Mouse (Mus musculus): ENCODE measurements around the gene Adarb2. TPM values are rescaled to one million over a fixed set of nuclear protein-coding genes. Genes with fewer than 3 reads are reported as not detected.

The Adarb2 gene
- total RNA-seq, 2 experiments from 2014 or later: 0.04 TPM; not detected in 1

- no peak for ATAC-seq (ENCODE audit: poor library complexity, severe bottlenecking)
Measured at GRCm38 (mm10) chr13:8481347-8481746, 278.7 kb downstream of the Adarb2 start.

GRCm38 (mm10) chr13:8484592-8485272 is 282.1 kb downstream of the Adarb2 start:
- no peak for ATAC-seq (ENCODE audit: poor library complexity, severe bottlenecking)

GRCm38 (mm10) chr13:8487756-8488434 is 285.2 kb downstream of the Adarb2 start:
- no peak for ATAC-seq (ENCODE audit: poor library complexity, severe bottlenecking)

- ATAC-seq (ENCODE audit: poor library complexity, severe bottlenecking): no peak
Measured at GRCm38 (mm10) chr13:8493363-8493762, 290.7 kb downstream of the Adarb2 start.

- no peak for ATAC-seq (ENCODE audit: poor library complexity, severe bottlenecking)
Measured at GRCm38 (mm10) chr13:8499551-8499950, 296.9 kb downstream of the Adarb2 start.

- no peak for ATAC-seq (ENCODE audit: poor library complexity, severe bottlenecking)
Measured at GRCm38 (mm10) chr13:8511069-8511817, 308.6 kb downstream of the Adarb2 start.

GRCm38 (mm10) chr13:8515979-8516715 is 313.5 kb downstream of the Adarb2 start:
- no peak for ATAC-seq (ENCODE audit: poor library complexity, severe bottlenecking)

GRCm38 (mm10) chr13:8519204-8519603 is 316.5 kb downstream of the Adarb2 start:
- ATAC-seq (ENCODE audit: poor library complexity, severe bottlenecking): no peak

GRCm38 (mm10) chr13:8525748-8526631 is 323.3 kb downstream of the Adarb2 start:
- ATAC-seq (ENCODE audit: poor library complexity, severe bottlenecking): no peak

- no peak for ATAC-seq (ENCODE audit: poor library complexity, severe bottlenecking)
Measured at GRCm38 (mm10) chr13:8534265-8535113, 331.8 kb downstream of the Adarb2 start.

- ATAC-seq (ENCODE audit: poor library complexity, severe bottlenecking): no peak
Measured at GRCm38 (mm10) chr13:8538481-8538880, 335.8 kb downstream of the Adarb2 start.

- ATAC-seq (ENCODE audit: poor library complexity, severe bottlenecking): no peak
Measured at GRCm38 (mm10) chr13:8538896-8539295, 336.2 kb downstream of the Adarb2 start.

- ATAC-seq (ENCODE audit: poor library complexity, severe bottlenecking): no peak
Measured at GRCm38 (mm10) chr13:8542684-8543083, 340.0 kb downstream of the Adarb2 start.

- no peak for ATAC-seq (ENCODE audit: poor library complexity, severe bottlenecking)
Measured at GRCm38 (mm10) chr13:8552242-8552641, 349.6 kb downstream of the Adarb2 start.

GRCm38 (mm10) chr13:8557784-8558183 is 355.1 kb downstream of the Adarb2 start:
- no peak for ATAC-seq (ENCODE audit: poor library complexity, severe bottlenecking)

GRCm38 (mm10) chr13:8560485-8560884 is 357.8 kb downstream of the Adarb2 start:
- no peak for ATAC-seq (ENCODE audit: poor library complexity, severe bottlenecking)

- no peak for ATAC-seq (ENCODE audit: poor library complexity, severe bottlenecking)
Measured at GRCm38 (mm10) chr13:8563161-8563560, 360.5 kb downstream of the Adarb2 start.

- ATAC-seq (ENCODE audit: poor library complexity, severe bottlenecking): no peak
Measured at GRCm38 (mm10) chr13:8567111-8568026, 364.7 kb downstream of the Adarb2 start.
